Mouse (Mus musculus): ENCODE measurements around the gene Chchd4. TPM values are rescaled to one million over a fixed set of nuclear protein-coding genes. Genes with fewer than 3 reads are reported as not detected.
"Not testable (repeated sequence)": the region's sequence is repeated elsewhere in the genome, so short reads cannot be mapped to it uniquely, and the experiment has no call there.

Gene Chchd4
- polyA plus RNA-seq, 1 experiment from 2014 or later = 40.9 TPM

DNA sequence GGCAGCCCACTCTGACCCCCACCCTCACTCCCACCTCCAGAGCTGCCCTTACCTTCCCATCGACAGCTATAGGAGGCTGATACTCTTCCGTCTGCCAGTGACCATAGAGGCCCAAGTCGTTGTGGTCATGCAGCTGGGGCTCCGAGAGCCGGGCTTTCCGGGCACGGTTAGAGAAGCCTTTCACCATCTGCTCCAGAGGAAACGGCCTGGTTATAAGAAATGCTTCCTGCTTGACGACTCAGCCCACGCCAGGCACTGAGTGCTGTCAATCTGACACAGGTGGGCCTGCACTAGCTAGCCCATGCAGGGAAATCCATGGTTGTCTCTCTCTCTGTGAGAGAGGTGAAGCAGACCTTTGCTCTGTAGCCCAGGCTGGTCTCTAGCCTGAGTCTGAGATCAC lies 19.7 kb upstream of the Chchd4 start:
- no peak overlapping the region for H3K4me3 ChIP-seq
- WGBS = 94% methylated on average over 10 of the region's 10 CpGs
- no peak overlapping the region for H3K27ac ChIP-seq
- peaks cover 95% of the 10 kb centered on the region for H3K36me3 ChIP-seq (replicated peaks)
- no peak for DNase-seq (ENCODE audit: extremely low spot score, low spot score)
- H3K27me3 ChIP-seq (ENCODE audit: poor library complexity, severe bottlenecking) = no peaks in the 10 kb centered on the region
- H3K4me1 ChIP-seq = peaks cover 6% of the 10 kb centered on the region; the same call in 1 of the 2 replicates
- no peaks in the 10 kb centered on the region for H3K9me3 ChIP-seq

- DNase-seq (ENCODE audit: extremely low spot score, low spot score) = no peak
- 80% methylated on average over 6 of the region's 6 CpGs for WGBS
- Histone ChIP-seq H3K4me3 (no peak overlapping the region), H3K27me3 (ENCODE audit: poor library complexity, severe bottlenecking) (no peaks in the 10 kb centered on the region), H3K9me3 (no peaks in the 10 kb centered on the region), H3K27ac (no peak overlapping the region), H3K4me1 (peaks cover 6% of the 10 kb centered on the region; the same call in 1 of the 2 replicates), H3K36me3 (replicated peaks) (peaks cover 95% of the 10 kb centered on the region)
Measured at GRCm38 (mm10) chr6:91491004-91491403, 17.7 kb upstream of the Chchd4 start.

DNA sequence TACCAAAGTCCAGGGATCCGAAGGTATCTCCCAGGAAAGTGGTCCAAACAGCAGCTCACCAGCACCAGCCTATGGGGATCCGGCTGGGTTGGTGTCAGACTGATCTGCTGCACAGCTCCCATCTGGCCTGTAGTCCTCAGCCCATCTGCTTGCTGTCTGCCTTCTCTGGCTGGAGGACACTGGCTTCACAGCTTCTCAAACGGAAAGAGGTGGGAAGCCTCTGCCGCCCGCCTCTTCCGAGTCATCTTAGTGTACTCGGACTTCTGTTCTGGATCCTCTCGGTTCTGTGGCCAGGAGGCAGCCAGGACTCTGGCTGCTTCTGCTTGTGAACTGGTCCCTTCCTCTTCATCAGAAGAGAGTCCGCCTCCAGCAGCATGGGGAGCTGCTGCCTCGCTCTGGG lies 16.5 kb upstream of the Chchd4 start:
- Histone ChIP-seq H3K4me1 (peaks cover 6% of the 10 kb centered on the region; the same call in 1 of the 2 replicates), H3K9me3 (no peaks in the 10 kb centered on the region), H3K4me3 (no peak overlapping the region), H3K36me3 (replicated peaks) (peaks cover 95% of the 10 kb centered on the region), H3K27me3 (ENCODE audit: poor library complexity, severe bottlenecking) (no peaks in the 10 kb centered on the region), H3K27ac (no peak overlapping the region)
- no peak for DNase-seq (ENCODE audit: extremely low spot score, low spot score)
- 87% methylated on average over 10 of the region's 10 CpGs for WGBS

- WGBS = 84% methylated on average over 9 of the region's 9 CpGs
- H3K36me3 ChIP-seq (replicated peaks) = peaks cover 98% of the 10 kb centered on the region
Measured at GRCm38 (mm10) chr6:91488496-91489212, 15.3 kb upstream of the Chchd4 start.

DNA sequence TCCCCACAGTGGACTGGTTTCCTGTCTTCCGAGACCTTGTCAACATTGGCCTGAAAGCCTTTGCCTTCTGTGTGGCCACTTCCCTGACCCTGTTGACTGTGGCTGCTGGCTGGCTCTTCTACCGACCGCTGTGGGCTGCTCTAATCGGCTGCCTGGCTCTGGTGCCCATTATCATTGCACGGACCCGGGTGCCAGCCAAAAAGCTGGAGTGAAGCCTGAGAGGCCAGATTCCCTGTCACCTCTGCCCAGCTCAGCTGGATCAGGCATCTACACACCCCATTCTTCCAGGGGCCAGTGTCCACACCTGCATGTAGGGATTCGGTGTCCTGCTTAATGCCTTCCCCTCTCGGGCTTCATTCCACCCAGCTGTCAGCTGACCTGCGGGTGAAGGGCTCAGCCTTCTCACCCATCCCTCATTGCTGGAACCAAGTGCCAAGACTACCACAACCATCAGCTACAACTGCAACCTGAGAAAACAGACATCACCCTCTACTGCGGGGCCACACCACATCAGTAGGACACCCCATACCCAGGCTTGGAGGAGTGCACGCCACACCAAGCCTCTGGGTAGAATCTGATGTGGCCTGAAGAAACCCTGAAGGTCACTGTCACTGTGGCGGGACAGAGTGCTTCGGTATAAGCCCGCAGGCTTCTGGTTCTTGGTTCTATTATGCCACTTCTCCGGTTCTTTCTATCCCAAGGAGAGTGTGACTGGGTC lies 13.5 kb upstream of the Chchd4 start:
- Histone ChIP-seq H3K4me1 (peaks cover under 1% of the 10 kb centered on the region; the same call in 1 of the 2 replicates), H3K27ac (no peak overlapping the region), H3K4me3 (no peak overlapping the region), H3K27me3 (ENCODE audit: poor library complexity, severe bottlenecking) (no peaks in the 10 kb centered on the region), H3K36me3 (replicated peaks) (peaks cover 100% of the 10 kb centered on the region), H3K9me3 (no peaks in the 10 kb centered on the region)
- DNase-seq (ENCODE audit: extremely low spot score, low spot score) = no peak
- 94% methylated on average over 15 of the region's 15 CpGs for WGBS

More at GRCm38 (mm10) chr6:91488496-91489212, 15.3 kb upstream of the Chchd4 start:
- H3K4me1 ChIP-seq = peaks cover 6% of the 10 kb centered on the region; the same call in 1 of the 2 replicates
- DNase-seq (ENCODE audit: extremely low spot score, low spot score) = no peak
- no peak overlapping the region for H3K4me3 ChIP-seq
- H3K27me3 ChIP-seq (ENCODE audit: poor library complexity, severe bottlenecking) = no peaks in the 10 kb centered on the region
- no peak overlapping the region for H3K27ac ChIP-seq
- no peaks in the 10 kb centered on the region for H3K9me3 ChIP-seq

- Histone ChIP-seq H3K27ac (no peak overlapping the region), H3K4me3 (no peak overlapping the region), H3K36me3 (replicated peaks) (peaks cover 100% of the 10 kb centered on the region), H3K4me1 (no peaks in the 10 kb centered on the region), H3K27me3 (ENCODE audit: poor library complexity, severe bottlenecking) (no peaks in the 10 kb centered on the region), H3K9me3 (no peaks in the 10 kb centered on the region)
- DNase-seq (ENCODE audit: extremely low spot score, low spot score) = no peak
- 96% methylated on average over 2 of the region's 2 CpGs for WGBS
Measured at GRCm38 (mm10) chr6:91483371-91483770, 10.0 kb upstream of the Chchd4 start.

DNA sequence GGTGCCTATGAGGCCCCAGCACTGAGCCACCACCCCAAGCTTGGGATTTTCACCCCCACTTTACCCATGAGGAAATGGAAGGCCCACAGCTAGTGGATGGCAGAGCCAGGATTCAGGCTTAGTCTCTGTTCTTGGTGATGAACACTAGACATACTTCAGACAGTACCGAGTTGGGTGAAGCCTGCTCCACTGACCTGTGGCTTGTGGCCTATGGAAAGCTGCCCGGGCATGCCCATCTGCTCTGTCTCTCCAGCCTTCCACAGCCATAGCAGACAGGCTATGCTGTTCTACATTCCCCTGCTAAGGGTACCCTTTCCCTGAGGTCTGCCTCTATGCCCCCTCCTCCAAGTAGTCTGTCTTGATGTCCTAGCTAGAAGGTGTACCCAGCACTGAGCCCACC lies 3.2 kb upstream of the Chchd4 start:
- H3K4me3 ChIP-seq = no peak overlapping the region
- peaks cover 66% of the 10 kb centered on the region for H3K36me3 ChIP-seq (replicated peaks)
- peaks cover 32% of the 10 kb centered on the region for H3K4me1 ChIP-seq
- no peaks in the 10 kb centered on the region for H3K27me3 ChIP-seq (ENCODE audit: poor library complexity, severe bottlenecking)
- H3K9me3 ChIP-seq = no peaks in the 10 kb centered on the region
- DNase-seq (ENCODE audit: extremely low spot score, low spot score) = no peak
- 94% methylated on average over 2 of the region's 2 CpGs for WGBS
- H3K27ac ChIP-seq = no peak overlapping the region

DNA sequence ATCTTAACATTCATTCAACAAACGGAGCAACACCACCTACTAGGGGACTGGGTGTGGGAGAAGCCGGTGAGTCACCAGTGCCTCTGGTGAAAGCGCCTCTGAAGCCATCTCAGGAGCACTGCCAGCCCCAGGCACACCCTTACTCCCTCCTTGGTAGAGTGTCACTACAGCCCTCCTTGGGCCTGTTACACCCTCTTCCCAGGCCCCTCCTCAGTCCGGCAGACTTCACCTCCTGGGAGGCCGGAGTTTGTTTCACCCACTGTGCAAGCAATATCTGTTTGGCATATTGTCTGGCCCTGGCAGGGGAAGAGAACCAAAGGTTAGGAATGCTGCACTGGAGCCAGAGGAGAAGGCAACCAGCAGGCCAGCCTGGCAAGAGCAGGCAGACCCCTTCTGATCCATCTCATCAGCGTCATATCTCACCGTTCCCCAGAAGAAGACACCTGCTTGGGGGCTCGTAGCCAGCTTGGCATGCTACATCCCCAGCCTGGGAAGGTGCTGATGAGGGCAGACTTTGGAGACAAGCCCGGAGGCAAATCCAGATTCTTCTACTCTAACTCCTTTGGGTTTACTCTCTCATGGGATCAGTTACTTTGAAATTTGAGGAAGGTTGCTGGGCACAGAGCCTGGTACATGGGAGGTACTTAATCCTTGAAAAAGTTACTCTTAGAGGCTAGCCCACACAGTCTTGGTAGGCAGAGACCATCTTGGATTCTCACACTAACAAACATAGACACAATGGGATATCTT lies 1.3 kb upstream of the Chchd4 start:
- peaks cover 58% of the 10 kb centered on the region for H3K36me3 ChIP-seq (replicated peaks)
- DNase-seq (ENCODE audit: extremely low spot score, low spot score) = no peak
- 64% methylated on average over 9 of the region's 9 CpGs for WGBS
- no peaks in the 10 kb centered on the region for H3K9me3 ChIP-seq
- peaks cover 32% of the 10 kb centered on the region for H3K4me1 ChIP-seq
- H3K27ac ChIP-seq = peak overlapping the region; percentile 84
- peak overlapping the region; percentile 63 for H3K4me3 ChIP-seq
- H3K27me3 ChIP-seq (ENCODE audit: poor library complexity, severe bottlenecking) = no peaks in the 10 kb centered on the region

GRCm38 (mm10) chr6:91473805-91474440 lies 577 bp upstream of the Chchd4 start:
- Histone ChIP-seq H3K4me1 (peaks cover 32% of the 10 kb centered on the region), H3K9me3 (no peaks in the 10 kb centered on the region), H3K36me3 (replicated peaks) (peaks cover 58% of the 10 kb centered on the region), H3K27me3 (ENCODE audit: poor library complexity, severe bottlenecking) (no peaks in the 10 kb centered on the region), H3K4me3 (peak overlapping the region; percentile 63), H3K27ac (peak overlapping the region; percentile 84)
- DNase-seq (ENCODE audit: extremely low spot score, low spot score) = no peak
- under 1% methylated on average over 27 of the region's 27 CpGs for WGBS

DNA sequence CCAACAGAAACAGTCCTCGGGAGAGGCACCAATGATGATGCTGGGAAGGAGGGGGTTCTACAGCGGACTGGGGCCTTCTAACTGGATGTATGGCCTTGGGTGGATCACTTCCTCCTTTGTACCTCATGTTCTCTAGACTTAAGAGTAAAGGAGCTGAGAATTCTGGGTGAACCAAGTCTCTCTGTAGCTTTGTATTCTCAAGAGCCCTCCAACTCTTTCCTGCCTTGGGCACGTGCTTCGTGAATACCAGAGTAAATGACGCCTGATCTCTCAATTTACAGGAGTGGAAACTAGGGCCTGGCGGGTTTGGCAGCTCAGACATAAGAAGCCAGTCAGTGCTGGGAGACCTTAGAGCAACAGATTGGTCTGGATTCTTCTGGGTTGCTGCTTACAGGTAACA lies 1.0 kb downstream of the Chchd4 start:
- H3K9me3 ChIP-seq = no peaks in the 10 kb centered on the region
- 39% methylated on average over 6 of the region's 6 CpGs for WGBS
- peak; percentile 32 for DNase-seq (ENCODE audit: extremely low spot score, low spot score)
- H3K4me1 ChIP-seq = peaks cover 32% of the 10 kb centered on the region
- H3K27me3 ChIP-seq (ENCODE audit: poor library complexity, severe bottlenecking) = no peaks in the 10 kb centered on the region
- peak overlapping the region; percentile 63 for H3K4me3 ChIP-seq
- H3K27ac ChIP-seq = peak overlapping the region; percentile 92
- H3K36me3 ChIP-seq (replicated peaks) = peaks cover 58% of the 10 kb centered on the region

DNA sequence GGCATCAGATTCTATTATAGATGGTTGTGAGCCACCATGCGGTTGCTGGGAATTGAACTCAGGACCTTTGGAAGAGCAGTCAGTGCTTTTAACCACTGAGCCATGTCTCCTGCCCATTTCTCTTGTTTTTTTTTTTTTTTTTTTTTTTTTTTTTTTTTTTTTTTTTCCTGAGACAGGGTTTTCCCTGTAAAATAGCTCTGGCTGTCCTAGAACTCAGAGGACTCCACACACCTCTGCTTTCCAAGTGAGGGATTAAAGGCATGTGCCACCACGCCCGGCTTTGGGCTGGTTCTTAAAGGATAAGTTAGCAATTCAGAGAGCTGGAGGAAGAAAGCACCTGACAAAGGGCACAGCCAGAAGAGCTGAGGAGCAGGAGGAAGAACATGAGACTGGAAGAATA lies 1.9 kb downstream of the Chchd4 start:
- H3K4me1 ChIP-seq = peaks cover 32% of the 10 kb centered on the region
- H3K27me3 ChIP-seq (ENCODE audit: poor library complexity, severe bottlenecking); H3K9me3 ChIP-seq; H3K27ac ChIP-seq; DNase-seq (ENCODE audit: extremely low spot score, low spot score): not testable (repeated sequence)
- peak overlapping the region; percentile 63; the same call in 1 of the 2 replicates for H3K4me3 ChIP-seq
- peaks cover 58% of the 10 kb centered on the region for H3K36me3 ChIP-seq (replicated peaks)
- 94% methylated on average over 3 of the region's 3 CpGs for WGBS

- H3K27me3 ChIP-seq (ENCODE audit: poor library complexity, severe bottlenecking) = no peaks in the 10 kb centered on the region
- peaks cover 32% of the 10 kb centered on the region for H3K4me1 ChIP-seq
- WGBS = 96% methylated on average over 2 of the region's 2 CpGs
- no peaks in the 10 kb centered on the region for H3K9me3 ChIP-seq
- H3K4me3 ChIP-seq = no peak overlapping the region
- no peak for DNase-seq (ENCODE audit: extremely low spot score, low spot score)
- H3K27ac ChIP-seq = no peak overlapping the region
- H3K36me3 ChIP-seq (replicated peaks) = peaks cover 58% of the 10 kb centered on the region
Measured at GRCm38 (mm10) chr6:91470712-91471111, 2.6 kb downstream of the Chchd4 start.
